22 mouse cellular contexts compared by ENCODE assay signal in genomic region chr9:94491467-94491866, GRCm38 (mm10). TPM values are rescaled to one million over a fixed set of nuclear protein-coding genes. Genes with fewer than 3 reads are reported as not detected.
DNase-seq lines count a peak whose midpoint lies in the region; ATAC-seq lines count a peak whose summit lies in the region.
"Had no signal": no experiment of that assay in that cellular context is flagged by ENCODE, and none has a peak within 500 bp of the region (broad histone marks: within the 10 kb centered on the region; RNA-seq: fewer than 3 reads in every experiment).

No protein-coding gene starts in this region.

- WGBS in heart, embryonic 16.5 days: 19% methylated on average over 9 of the region's 9 CpGs

- H3K4me1 ChIP-seq in heart, embryonic 16.5 days (ENCODE audit: control insufficient read depth, insufficient read depth, low read length): peaks cover 6% of the 10 kb centered on the region
- H3K4me1 ChIP-seq: embryonic facial prominence, embryonic 15.5 days; liver, embryonic 13.5 days; neural tube, embryonic 13.5 days had no signal

- H3K4me3 ChIP-seq in heart, embryonic 16.5 days (ENCODE audit: low read length): no peak overlapping the region
- H3K4me3 ChIP-seq: embryonic facial prominence, embryonic 15.5 days; limb, embryonic 13.5 days; liver, embryonic 13.5 days; megakaryocyte, embryonic 14.5 days; neural tube, embryonic 13.5 days had no signal

- no peaks in the 10 kb centered on the region for H3K9me3 ChIP-seq in heart, embryonic 16.5 days (replicated peaks; ENCODE audit: control insufficient read depth, low read length)
- H3K9me3 ChIP-seq: embryonic facial prominence, embryonic 15.5 days; limb, embryonic 13.5 days; liver, embryonic 13.5 days; megakaryocyte, embryonic 14.5 days; neural tube, embryonic 13.5 days had no signal

- H3K9ac ChIP-seq in heart, embryonic 16.5 days (ENCODE audit: low read length): peak overlapping the region; percentile 31; the same call in 1 of the 2 replicates
- H3K9ac ChIP-seq: embryonic facial prominence, embryonic 15.5 days; hindbrain, embryonic 14.5 days; limb, embryonic 13.5 days; liver, embryonic 13.5 days; neural tube, embryonic 13.5 days had no signal

- no peak; the same call in 1 of the 2 replicates for ATAC-seq in heart, embryonic 16.5 days (replicated peaks; ENCODE audit: extremely low read depth, insufficient read depth, low FRiP score)
- ATAC-seq: forebrain, embryonic 16.5 days had no signal

- H3K4me2 ChIP-seq in heart, embryonic 16.5 days (ENCODE audit: low read depth, low read length): peak overlapping the region; percentile 45
- H3K4me2 ChIP-seq: embryonic facial prominence, embryonic 15.5 days; hindbrain, embryonic 14.5 days; limb, embryonic 13.5 days; liver, embryonic 13.5 days; neural tube, embryonic 13.5 days had no signal

- H3K27ac ChIP-seq in heart, embryonic 16.5 days (ENCODE audit: low read length): no peak overlapping the region; the same call in 1 of the 2 replicates
- H3K27ac ChIP-seq: embryonic facial prominence, embryonic 15.5 days; hindbrain, embryonic 14.5 days; limb, embryonic 13.5 days; liver, embryonic 13.5 days; neural tube, embryonic 13.5 days had no signal

- no peaks in the 10 kb centered on the region for H3K27me3 ChIP-seq in heart, embryonic 16.5 days (ENCODE audit: control insufficient read depth, insufficient read depth, low read length)
- H3K27me3 ChIP-seq: CH12.LX; embryonic facial prominence, embryonic 15.5 days; limb, embryonic 13.5 days; liver, embryonic 13.5 days; megakaryocyte, embryonic 14.5 days; neural tube, embryonic 13.5 days had no signal

- H3K36me3 ChIP-seq in heart, embryonic 16.5 days (ENCODE audit: control insufficient read depth, insufficient read depth): no peaks in the 10 kb centered on the region
- H3K36me3 ChIP-seq: embryonic facial prominence, embryonic 15.5 days; limb, embryonic 13.5 days; liver, embryonic 13.5 days; neural tube, embryonic 13.5 days had no signal

- DNase-seq in adrenal gland, postnatal 25 days: peak; percentile 4
- no peak for DNase-seq in adrenal gland, postnatal 4 days (ENCODE audit: low spot score in 2 of 2)
- DNase-seq in heart, adult 8-10 months (ENCODE audit: low spot score): no peak
- DNase-seq in kidney, postnatal 10 days: peak; percentile 43
- no peak for DNase-seq in kidney, adult 18-20 months
- DNase-seq in right cerebral cortex, postnatal 10 days (ENCODE audit: low spot score in 2 of 2): peak; percentile 29 to 36
- DNase-seq in right cerebral cortex, postnatal 4 days: no peak
- DNase-seq: cerebellum, adult 11-12 months; cerebellum, postnatal 14 days; liver, embryonic 13.5 days; lung, postnatal 10 days; midbrain, embryonic 14.5 days; right cerebral cortex, adult 18-20 months; thymus, postnatal 14 days had no signal

RNA-seq across cellular contexts. Expression of gene 1190002N15Rik, which starts 46.4 kb away (rescaled TPM):
- total RNA-seq in adrenal gland, postnatal 25 days (2021): 24.2 and 25.2 TPM in 2 replicates
- 10 to 100 TPM; 24.4 to 25.9 TPM for total RNA-seq in adrenal gland, postnatal 4 days (2021)
- 8.7 and 9.5 TPM in 2 replicates for polyA plus RNA-seq in heart, embryonic 16.5 days (2015; fragmentation: Nextera tagmentation; extraction: Ambion mirVana)
- total RNA-seq in heart, adult 8-10 months (2022): 10 to 100 TPM; 22.9 to 34.4 (median 28.9) TPM
- total RNA-seq: CH12.LX had no signal

Comparison
In these comparisons a context has a peak if more than half of its experiments do, and no peak if none do; other contexts are left out.
1. DNase-seq: peak in adrenal gland, postnatal 25 days (single experiment), kidney, postnatal 10 days (single experiment) and right cerebral cortex, postnatal 10 days (2 of 2); none in adrenal gland, postnatal 4 days (0 of 2), heart, adult 8-10 months (single experiment), kidney, adult 18-20 months (single experiment) and right cerebral cortex, postnatal 4 days (single experiment).